In the genomic region with DNA sequence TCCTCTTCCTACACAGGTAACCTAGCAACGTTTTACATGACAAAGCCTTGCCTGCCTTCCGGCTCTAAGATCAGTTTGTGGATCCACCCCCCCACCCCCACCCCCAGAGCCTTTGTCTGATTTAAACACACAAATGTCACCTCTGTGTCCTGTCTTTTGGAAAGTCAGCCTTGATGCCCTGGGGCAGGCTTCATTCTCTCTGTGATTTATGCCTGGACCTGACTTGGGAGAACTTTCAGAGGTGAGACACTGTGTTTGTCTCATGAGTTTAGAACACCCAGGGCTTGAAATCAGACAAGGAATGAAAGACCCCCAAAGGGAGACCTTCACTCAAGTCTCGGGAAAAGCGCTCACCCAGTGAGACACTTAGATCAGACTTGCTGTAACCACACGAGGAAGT, we compare ENCODE assay signal across 5 mouse cellular contexts.
DNase-seq lines count a peak whose midpoint lies in the region; TF ChIP-seq lines count a peak whose summit lies in the region.
"Not testable (repeated sequence)": the region's sequence is repeated elsewhere in the genome, so short reads cannot be mapped to it uniquely, and the experiment has no call there.

No protein-coding gene starts in this region.

- not testable (repeated sequence) for H3K9ac ChIP-seq in ES-Bruce4 (ENCODE audit: low read depth, poor library complexity, severe bottlenecking); ES-E14 (ENCODE audit: insufficient read depth, low read depth, low read length, poor library complexity, severe bottlenecking)

- not testable (repeated sequence) for H3K4me3 ChIP-seq in ES-Bruce4 (ENCODE audit: low read depth, low read length); ES-E14 (ENCODE audit: insufficient read depth in 1 of 2, low read depth in 1 of 2, low read length in 2 of 2, poor library complexity in 1 of 2, severe bottlenecking in 1 of 2)

- H3K9me3 ChIP-seq in ES-Bruce4 (replicated peaks; ENCODE audit: control insufficient read depth, insufficient read depth, low read length, poor library complexity, severe bottlenecking), result peaks cover 20% of the 10 kb centered on the region
- not testable (repeated sequence) for H3K9me3 ChIP-seq in ES-E14 (ENCODE audit: control insufficient read depth, insufficient read depth, low read depth, low read length)

- not testable (repeated sequence) for TF ChIP-seq EP300 in ES-Bruce4 (IDR thresholded peaks at IDR 0.05; ENCODE audit: insufficient read depth, low read depth, low read length)

- not testable (repeated sequence) for H3K36me3 ChIP-seq in ES-Bruce4 (ENCODE audit: control insufficient read depth, insufficient read depth, low read length, poor library complexity, severe bottlenecking); ES-E14 (ENCODE audit: control insufficient read depth, insufficient read depth, low read length, poor library complexity, severe bottlenecking)

- TF ChIP-seq CTCF in ES-Bruce4 (IDR thresholded peaks at IDR 0.05; ENCODE audit: low read depth, low read length), result not testable (repeated sequence)

- not testable (repeated sequence) for TF ChIP-seq POLR2A in ES-Bruce4 (IDR thresholded peaks at IDR 0.05; ENCODE audit: insufficient read depth, low read length)

- H3K4me1 ChIP-seq in ES-Bruce4 (ENCODE audit: control insufficient read depth, insufficient read depth, low read length); ES-E14 (ENCODE audit: control insufficient read depth in 2 of 2, insufficient read depth in 2 of 2, low read length in 2 of 2, poor library complexity in 1 of 2): not testable (repeated sequence)

- in situ Hi-C loops in ES-E14 (cut with MboI; ENCODE audit: low sequenced_read_pairs in 2 of 2, unreplicated experiment in 2 of 2), result not testable (repeated sequence)

- H3K27me3 ChIP-seq in ES-Bruce4 (ENCODE audit: control insufficient read depth, insufficient read depth, low read length, poor library complexity, severe bottlenecking), result not testable (repeated sequence)

- DNase-seq in ES-CJ7 (ENCODE audit: low read depth, low spot score) (peak; percentile 69), ES-E14 (ENCODE audit: low read depth, low spot score) (peak; percentile 60), R1 (ENCODE audit: low read depth, low spot score) (peak; percentile 86), ZHBTc4 (ENCODE audit: low read depth, low spot score) (peak; percentile 67)

- 0 out of 2 replicates have a peak overlapping the region, but pooled peaks have one; percentile 44 for H3K27ac ChIP-seq in ES-Bruce4 (ENCODE audit: insufficient read depth, low read length)
- H3K27ac ChIP-seq in ES-E14 (ENCODE audit: insufficient read depth, low read depth, low read length, poor library complexity, severe bottlenecking), result peak overlapping the region; percentile 58; the same call in 1 of the 2 replicates
